Mouse (Mus musculus) adrenal gland, adult 2 months (tissue): ENCODE results near the gene Adcy6. TPM values are rescaled to one million over a fixed set of nuclear protein-coding genes. Genes with fewer than 3 reads are reported as not detected.

Experiments used
- DNase-seq: peaks from one replicate; pipeline ENCODE4 v3.0.0; 2021
- polyA plus RNA-seq: library from polyadenylated mRNA; depleted of rRNA; stranded (reverse); fragments of >200 nt; gene quantifications from 2 replicates; pipeline ENCODE4 v1.2.3, GENCODE M21; 2012
- total RNA-seq, 2 experiments: library from RNA; stranded (reverse); gene quantifications; 2 replicates each; pipeline ENCODE4 v1.2.3; 2021

Gene Adcy6
- total and polyA plus RNA-seq, 3 experiments, result 35.5 to 67.1 (median 44.6) TPM

- DNase-seq, result no peak
Measured at GRCm38 (mm10) chr15:98628589-98629254, 18.8 kb upstream of the Adcy6 start.

DNA sequence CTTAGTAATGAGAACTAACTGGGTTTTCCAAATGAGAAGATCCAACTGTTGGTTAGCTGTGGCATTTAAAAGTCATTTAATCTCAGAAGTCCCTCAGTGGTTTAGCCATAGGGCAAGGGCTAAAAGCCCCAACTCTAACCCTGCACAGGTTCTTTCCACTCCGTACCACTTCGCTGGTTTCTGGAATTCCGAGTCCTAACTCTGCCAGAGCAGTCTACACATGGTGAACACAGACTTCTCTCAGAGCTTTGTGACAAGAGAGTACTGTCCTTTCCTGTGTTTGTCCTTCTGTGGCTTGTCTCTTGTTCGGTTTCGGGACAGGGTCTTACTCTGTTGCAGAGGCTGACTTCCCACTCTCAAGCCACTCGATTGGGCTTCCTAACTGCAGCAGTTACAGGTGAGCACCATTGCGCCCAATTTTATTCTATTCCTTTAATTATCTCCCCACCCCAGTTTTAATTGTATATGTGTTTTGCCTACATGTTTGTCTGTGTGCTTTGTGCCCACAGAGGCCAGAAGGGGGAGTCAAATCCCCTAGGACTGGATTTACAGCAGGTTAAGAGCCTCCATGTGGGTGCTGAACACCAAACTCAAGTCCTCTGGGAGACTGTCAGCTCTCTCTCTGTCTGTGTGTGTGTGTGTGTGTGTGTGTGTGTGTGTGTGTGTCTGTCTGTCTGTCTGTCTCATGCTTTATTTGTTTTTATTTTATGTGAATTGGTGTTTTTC is 16.8 kb upstream of the Adcy6 start:
- no peak for DNase-seq

DNA sequence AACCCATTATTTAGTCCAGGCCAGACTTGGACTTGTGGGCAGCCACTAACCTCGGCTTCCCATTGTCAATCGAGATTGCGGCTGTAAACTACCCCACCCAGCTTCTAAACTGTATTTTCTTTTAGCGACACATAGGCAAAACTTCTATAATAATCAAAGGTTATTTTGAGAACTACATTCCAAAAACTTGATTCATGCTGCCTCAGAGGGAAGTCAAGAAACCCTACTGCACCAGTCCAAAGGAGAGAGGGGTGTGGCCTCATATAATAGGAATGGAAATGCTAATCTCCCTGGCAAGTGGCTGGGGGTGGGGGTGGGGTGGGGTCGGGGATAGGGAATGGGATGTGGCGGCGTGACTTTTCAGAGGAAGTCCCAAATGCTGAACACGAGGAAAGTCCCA is 16.2 kb upstream of the Adcy6 start:
- no peak for DNase-seq

GRCm38 (mm10) chr15:98623361-98623821 is 13.5 kb upstream of the Adcy6 start:
- no peak for DNase-seq

- no peak for DNase-seq
Measured at GRCm38 (mm10) chr15:98622721-98623120, 12.8 kb upstream of the Adcy6 start.

GRCm38 (mm10) chr15:98622199-98622598 is 12.3 kb upstream of the Adcy6 start:
- DNase-seq, result no peak

DNA sequence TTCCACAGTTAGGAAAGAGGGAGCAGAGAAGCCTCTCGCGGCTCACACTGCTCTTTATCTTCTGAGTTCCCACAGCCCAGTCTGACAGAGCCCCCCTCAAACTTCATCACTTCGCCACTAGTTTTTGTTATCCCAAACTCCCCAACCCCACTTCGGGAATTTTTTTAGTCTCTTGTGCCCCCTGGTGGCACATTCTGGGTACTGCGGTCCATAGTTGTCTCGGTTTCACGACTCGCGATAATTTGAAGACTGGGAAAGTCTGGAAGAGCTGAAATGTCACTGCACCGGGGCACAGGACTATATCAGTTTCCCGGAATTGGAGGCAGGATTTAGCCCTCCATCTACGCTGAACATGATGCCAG is 7.3 kb upstream of the Adcy6 start:
- peak; percentile 76 for DNase-seq

GRCm38 (mm10) chr15:98616362-98617175 is 6.7 kb upstream of the Adcy6 start:
- no peak for DNase-seq

DNA sequence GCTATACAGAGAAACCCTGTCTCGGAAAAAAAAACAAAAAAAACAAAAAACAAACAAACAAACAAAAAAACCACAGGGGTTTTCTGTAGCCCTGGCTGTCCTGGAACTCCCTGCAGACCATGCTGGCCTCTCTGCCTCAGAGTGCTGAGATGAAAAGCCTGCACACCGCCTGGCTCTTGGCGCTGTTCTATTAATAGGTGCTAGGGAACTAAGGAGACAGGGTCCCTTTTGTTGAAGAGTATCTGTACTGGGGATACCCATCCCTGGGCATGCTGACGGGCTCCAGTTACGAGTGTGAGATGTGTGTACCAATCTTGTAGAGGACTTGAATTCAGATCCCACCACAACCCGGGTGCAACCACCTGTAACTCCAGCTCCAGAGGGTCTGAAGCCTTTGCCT is 5.9 kb upstream of the Adcy6 start:
- no peak for DNase-seq

- DNase-seq, result no peak
Measured at GRCm38 (mm10) chr15:98614971-98615370, 5.1 kb upstream of the Adcy6 start.

DNA sequence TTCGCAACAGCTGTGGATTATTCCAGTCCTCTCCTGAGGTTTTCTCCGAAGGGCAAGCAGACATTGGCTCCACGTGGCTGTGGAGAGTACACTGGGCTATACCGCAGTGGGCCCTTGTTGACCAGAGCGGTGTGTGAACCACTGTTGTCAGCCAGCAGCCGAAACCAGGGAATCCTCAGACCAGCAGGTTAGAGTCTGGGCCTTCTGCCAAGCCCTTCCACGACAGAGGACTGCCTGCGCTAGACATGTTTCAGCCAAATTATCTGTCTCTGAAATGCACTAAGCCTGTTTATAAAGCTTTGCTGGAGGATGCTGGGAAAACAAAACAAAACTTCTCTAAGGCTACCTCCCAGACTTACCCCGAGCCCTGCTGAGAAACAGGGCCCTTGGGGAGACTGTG is 4.7 kb upstream of the Adcy6 start:
- DNase-seq, result no peak

GRCm38 (mm10) chr15:98612229-98612628 is 2.4 kb upstream of the Adcy6 start:
- DNase-seq, result no peak

GRCm38 (mm10) chr15:98610131-98610633 is 306 bp upstream of the Adcy6 start:
- no peak for DNase-seq

GRCm38 (mm10) chr15:98608784-98609250 is 1.1 kb downstream of the Adcy6 start:
- DNase-seq, result peak; percentile 40

DNA sequence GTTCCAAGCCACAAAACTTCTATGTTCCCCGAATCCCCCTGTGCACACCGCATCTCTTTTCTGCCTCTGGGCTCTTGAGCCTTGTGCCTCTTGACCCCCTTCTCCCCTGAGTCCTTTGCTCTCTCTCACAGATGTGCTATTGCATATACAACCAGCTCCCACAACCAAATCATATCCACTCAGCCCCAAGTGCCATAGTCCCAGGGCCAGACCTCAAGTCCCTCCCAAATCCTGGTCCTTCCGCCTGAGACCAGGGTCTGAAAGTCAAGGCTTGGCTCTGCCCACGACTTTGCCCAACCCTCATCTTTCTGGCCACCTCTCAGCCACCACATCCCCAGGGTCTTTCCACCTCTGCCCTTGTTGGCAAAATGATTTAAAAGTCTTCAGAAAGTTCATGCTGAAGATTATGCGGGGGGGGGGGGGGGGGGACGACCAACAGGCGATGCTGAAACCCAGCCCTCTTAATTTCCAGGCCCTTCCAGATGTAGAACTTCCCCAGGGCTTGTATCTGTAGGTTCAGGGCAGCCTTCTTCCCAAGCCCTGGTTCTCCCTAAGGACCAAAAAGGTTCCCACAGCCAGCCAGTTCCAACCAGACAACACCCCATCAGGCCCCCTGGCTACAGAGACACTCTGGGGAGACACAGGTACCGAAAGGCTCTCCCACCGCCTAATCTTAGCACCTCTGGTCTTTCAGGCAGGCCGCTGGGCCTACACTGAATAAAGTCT is 1.7 kb downstream of the Adcy6 start:
- peak; percentile 42 for DNase-seq

GRCm38 (mm10) chr15:98607557-98607956 is 2.3 kb downstream of the Adcy6 start:
- peak; percentile 71 for DNase-seq

DNA sequence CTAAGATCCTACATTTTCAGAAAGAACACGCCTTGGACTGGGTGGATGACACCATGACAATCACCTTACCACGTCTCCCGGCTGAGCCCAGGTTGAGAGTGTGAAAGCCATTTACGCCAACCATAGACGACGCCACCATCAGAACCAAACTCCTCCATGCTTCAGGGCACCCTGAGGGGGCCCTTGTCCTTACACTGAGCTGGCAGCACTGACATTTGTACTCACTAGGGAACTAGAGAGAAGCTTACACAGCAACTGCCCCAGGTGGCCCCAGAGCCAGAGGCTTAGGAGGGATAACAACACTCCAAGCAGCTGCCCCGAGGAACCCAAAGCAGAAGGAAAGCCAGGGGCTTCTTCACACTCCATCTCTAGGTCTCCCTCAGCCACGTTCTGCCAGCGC is 3.1 kb downstream of the Adcy6 start:
- DNase-seq, result no peak

DNA sequence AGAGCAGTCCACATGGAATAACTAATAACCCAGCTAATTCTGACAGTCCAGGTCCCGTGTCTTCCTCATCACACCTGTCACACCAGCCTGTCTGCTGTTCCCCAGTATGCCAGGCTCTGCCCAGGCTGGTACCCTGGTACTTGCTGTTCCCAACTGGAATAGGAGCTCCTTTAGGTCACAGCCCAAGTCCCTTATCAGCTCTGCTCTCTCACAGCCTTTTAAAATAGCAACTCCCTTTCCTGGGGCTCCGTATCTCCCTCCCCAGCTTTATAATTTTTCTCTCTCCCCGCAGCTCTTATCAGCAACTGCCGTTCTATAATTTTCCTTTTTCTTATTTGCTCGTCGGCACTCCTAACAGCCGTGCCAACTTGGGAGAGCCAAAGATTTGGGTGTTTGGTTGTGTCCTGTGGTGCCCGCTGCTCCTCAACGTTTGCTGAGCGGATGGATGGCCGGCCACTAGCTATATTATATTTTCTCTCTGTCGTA is 3.8 kb downstream of the Adcy6 start:
- DNase-seq, result no peak

- DNase-seq, result no peak
Measured at GRCm38 (mm10) chr15:98604041-98604575, 5.8 kb downstream of the Adcy6 start.

- no peak for DNase-seq
Measured at GRCm38 (mm10) chr15:98602921-98603458, 6.9 kb downstream of the Adcy6 start.
